Mouse (Mus musculus): ENCODE measurements around the gene Gabbr1.

- TF ChIP-seq POLR2A (IDR thresholded peaks at IDR 0.05; ENCODE audit: low read depth, low read length), result no peak
- TF ChIP-seq CTCF (IDR thresholded peaks at IDR 0.05; ENCODE audit: borderline replicate concordance, insufficient read depth, low read length), result no peak
Measured at GRCm38 (mm10) chr17:37085545-37085944, 39.8 kb downstream of the Gabbr1 start.
